Comparison of ENCODE assay signal across 17 mouse cellular contexts in genomic region chr16:94044996-94045395, GRCm38 (mm10). TPM values are rescaled to one million over a fixed set of nuclear protein-coding genes. Genes with fewer than 3 reads are reported as not detected.
DNase-seq lines count a peak whose midpoint lies in the region; TF ChIP-seq lines count a peak whose summit lies in the region.
"Had no signal": no experiment of that assay in that cellular context is flagged by ENCODE, and none has a peak within 500 bp of the region (broad histone marks: within the 10 kb centered on the region; RNA-seq: fewer than 3 reads in every experiment).

No protein-coding gene starts in this region.

- DNase-seq in embryo, embryonic 10 days (ENCODE audit: low spot score), result peak; percentile 26
- DNase-seq in embryo, embryonic 9.5 days (ENCODE audit: extremely low spot score), result no peak
- DNase-seq in layer of hippocampus, adult 11-12 months (ENCODE audit: low spot score), result peak; percentile 34
- DNase-seq in layer of hippocampus, postnatal 10 days (ENCODE audit: low spot score in 2 of 2), result no peak
- peak; percentile 56 for DNase-seq in 416B (ENCODE audit: low read depth)
- DNase-seq in layer of hippocampus, postnatal 14 days (ENCODE audit: low spot score in 2 of 2), result peak; percentile 26 to 28
- DNase-seq in neural tube, embryonic 10.5 days (ENCODE audit: extremely low spot score, low spot score), result no peak
- DNase-seq in kidney, adult 2 months, result no peak
- DNase-seq: adrenal gland, postnatal 36 days; cerebellum, adult 11 months; gastrocnemius, postnatal 36 days; kidney, adult 18-20 months had no signal

- WGBS in kidney, adult 2 months, result 26% methylated on average over 7 of the region's 7 CpGs

- TF ChIP-seq CTCF in kidney, adult 2 months (conservative IDR thresholded peaks at IDR 0.05; ENCODE audit: insufficient read depth, insufficient read length, low read depth, low read length), result no peak

- TF ChIP-seq POLR2A in kidney, adult 2 months (IDR thresholded peaks at IDR 0.05; ENCODE audit: low read depth, low read length), result no peak

- no peak overlapping the region for H3K27ac ChIP-seq in kidney, adult 2 months (ENCODE audit: insufficient read depth, low read depth, low read length)

- H3K4me3 ChIP-seq in kidney, adult 2 months (ENCODE audit: insufficient read depth, low read depth, low read length), result no peak overlapping the region

- H3K27me3 ChIP-seq in kidney, adult 2 months (replicated peaks; ENCODE audit: control insufficient read depth, insufficient read depth, low read length), result no peaks in the 10 kb centered on the region

- no peaks in the 10 kb centered on the region for H3K4me1 ChIP-seq in kidney, adult 2 months (ENCODE audit: control insufficient read depth, insufficient read depth, low read length)

- H3K36me3 ChIP-seq in kidney, adult 2 months (ENCODE audit: control insufficient read depth, insufficient read depth, low read length), result no peaks in the 10 kb centered on the region

RNA-seq across cellular contexts. Expression of gene Cldn14, which starts 36.4 kb away (rescaled TPM):
- total RNA-seq in layer of hippocampus, postnatal 10 days (2021), result under 1 TPM; 0.49 to 0.89 TPM
- total RNA-seq in layer of hippocampus, postnatal 14 days (2021), result 1 to 10 TPM; 3.1 to 3.8 TPM
- polyA plus RNA-seq in kidney, adult 2 months (2012; rRNA removed), result 0.24 and 0.38 TPM in 2 replicates
- total RNA-seq: adrenal gland, postnatal 36 days; neutrophil, adult 5-6 weeks had no signal
- polyA plus RNA-seq: heart, embryonic 14.5 days; hindbrain, embryonic 11.5 days; limb, embryonic 11.5 days had no signal

RNA-seq across cellular contexts. Expression of gene Sim2, which starts 39.7 kb away (rescaled TPM):
- total RNA-seq in layer of hippocampus, postnatal 10 days (2021), result under 1 TPM; 0.09 to 0.65 TPM
- total RNA-seq in layer of hippocampus, postnatal 14 days (2021), result under 1 TPM; 0.10 to 0.41 TPM
- polyA plus RNA-seq in kidney, adult 2 months (2012; rRNA removed), result 8.1 and 9.9 TPM in 2 replicates
- total RNA-seq: adrenal gland, postnatal 36 days; neutrophil, adult 5-6 weeks had no signal
- polyA plus RNA-seq: liver, embryonic 16.5 days had no signal

Comparison
In these comparisons a context has a peak if more than half of its experiments do, and no peak if none do; other contexts are left out.
1. DNase-seq: peak in embryo, embryonic 10 days (single experiment), layer of hippocampus, adult 11-12 months (single experiment), 416B (single experiment) and layer of hippocampus, postnatal 14 days (2 of 2); none in embryo, embryonic 9.5 days (single experiment), layer of hippocampus, postnatal 10 days (0 of 2), neural tube, embryonic 10.5 days (single experiment) and kidney, adult 2 months (single experiment).